Mouse (Mus musculus) megakaryocyte progenitor cell, adult 5-6 weeks (primary cell): Measurements from ENCODE around the gene Tpm3. TPM values are rescaled to one million over a fixed set of nuclear protein-coding genes. Genes with fewer than 3 reads are reported as not detected.

Experiments
- ATAC-seq: replicated peaks from 2 replicates; pipeline ENCODE4 v1.8.0; 2016; ENCODE audit warnings: mild to moderate bottlenecking, moderate TSS enrichment, inconsistent platforms; ENCODE audit not compliant: poor library complexity
- total RNA-seq, 2 experiments: library from RNA; stranded (forward) in 1 of 2; stranded (reverse) in 1 of 2; fragments of 157-497, 149-512 nt in 1 of 2; fragments of 200-1000 nt in 1 of 2; gene quantifications; 2 replicates each; pipeline versions ENCODE4 v1.2.3 to v1.2.4; 2015 to 2017

The Tpm3 gene
- total RNA-seq (2015) = 515 and 516 TPM in 2 replicates
- total RNA-seq (2017) = 880 and 886 TPM in 2 replicates

GRCm38 (mm10) chr3:90072294-90072693 lies at the start of gene Tpm3:
TSS of gene Tpm3 (plus strand) at chr3:90072649.
- ATAC-seq = 0 out of 2 replicates have a peak, but pooled peaks have one; percentile 17

- ATAC-seq = no peak; the same call in 1 of the 2 replicates
Measured at GRCm38 (mm10) chr3:90034653-90035052, 37.8 kb upstream of the Tpm3 start.

- no peak for ATAC-seq
Measured at GRCm38 (mm10) chr3:90036263-90036662, 36.2 kb upstream of the Tpm3 start.

- ATAC-seq = no peak
Measured at GRCm38 (mm10) chr3:90049691-90050090, 22.8 kb upstream of the Tpm3 start.

GRCm38 (mm10) chr3:90051441-90052350 lies 20.8 kb upstream of the Tpm3 start, which contains the start of gene 4933434E20Rik:
TSS of gene 4933434E20Rik (plus strand) at chr3:90051636.
- ATAC-seq = peak; percentile 59

- ATAC-seq = peak; percentile 91
Measured at GRCm38 (mm10) chr3:90052351-90053241, 19.9 kb upstream of the Tpm3 start, which contains the start of gene Ubap2l. TSS of gene Ubap2l (minus strand) at chr3:90052628.

- no peak for ATAC-seq
Measured at GRCm38 (mm10) chr3:90061549-90061948, 10.9 kb upstream of the Tpm3 start.

- ATAC-seq = no peak
Measured at GRCm38 (mm10) chr3:90062539-90062938, 9.9 kb upstream of the Tpm3 start.

GRCm38 (mm10) chr3:90064383-90064782 lies 8.1 kb upstream of the Tpm3 start:
- no peak for ATAC-seq

- peak; percentile 83 for ATAC-seq
Measured at GRCm38 (mm10) chr3:90065553-90065952, 6.9 kb upstream of the Tpm3 start.

- ATAC-seq = no peak
Measured at GRCm38 (mm10) chr3:90067851-90068250, 4.6 kb upstream of the Tpm3 start.

- ATAC-seq = no peak
Measured at GRCm38 (mm10) chr3:90069688-90070087, 2.8 kb upstream of the Tpm3 start.

- ATAC-seq = peak; percentile 7; the same call in 1 of the 2 replicates
Measured at GRCm38 (mm10) chr3:90076921-90077716, 4.7 kb downstream of the Tpm3 start.

GRCm38 (mm10) chr3:90078224-90078623 lies 5.8 kb downstream of the Tpm3 start:
- no peak for ATAC-seq

GRCm38 (mm10) chr3:90079133-90079762 lies 6.8 kb downstream of the Tpm3 start:
- peak; percentile 77 for ATAC-seq

- ATAC-seq = peak; percentile 42
Measured at GRCm38 (mm10) chr3:90079763-90080497, 7.5 kb downstream of the Tpm3 start.

- no peak for ATAC-seq
Measured at GRCm38 (mm10) chr3:90080498-90080863, 8.0 kb downstream of the Tpm3 start.

- peak; percentile 30 for ATAC-seq
Measured at GRCm38 (mm10) chr3:90081365-90082240, 9.2 kb downstream of the Tpm3 start.
